Mouse (Mus musculus): ENCODE measurements around the gene Jmjd7. TPM values are rescaled to one million over a fixed set of nuclear protein-coding genes. Genes with fewer than 3 reads are reported as not detected.

Jmjd7 gene
- polyA plus RNA-seq, 1 experiment from 2014 or later, result 13.5 TPM

DNA sequence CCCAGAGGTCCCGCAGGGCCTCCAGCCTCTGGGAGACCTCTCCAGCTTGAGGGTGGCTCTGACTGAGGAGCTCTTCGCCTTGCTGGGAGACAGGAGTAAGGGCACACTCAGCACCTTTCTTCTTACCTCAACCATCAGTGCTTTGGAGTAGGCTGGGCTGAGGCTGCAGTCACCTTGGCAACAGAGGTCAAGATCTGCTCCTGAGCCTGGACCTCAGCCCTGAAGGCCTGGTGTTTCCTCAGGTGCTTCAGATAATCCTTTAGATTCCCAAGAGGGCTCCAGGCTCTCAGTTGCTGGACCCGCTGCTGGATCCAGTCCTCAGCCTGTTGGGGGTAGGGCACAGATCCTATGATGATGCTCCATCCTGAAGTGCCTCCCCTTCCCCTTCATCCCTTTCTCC lies 32.2 kb downstream of the Jmjd7 start:
- Histone ChIP-seq H3K9me3 (ENCODE audit: control insufficient read depth, low read length) (no peaks in the 10 kb centered on the region), H3K9ac (ENCODE audit: low read depth, low read length) (no peak overlapping the region), H3K27me3 (replicated peaks; ENCODE audit: control insufficient read depth, insufficient read depth, low read length) (no peaks in the 10 kb centered on the region), H3K36me3 (ENCODE audit: control insufficient read depth, insufficient read depth, low read length) (no peaks in the 10 kb centered on the region), H3K27ac (ENCODE audit: low read depth, low read length) (no peak overlapping the region), H3K4me2 (no peak overlapping the region), H3K4me3 (ENCODE audit: low read depth, low read length) (no peak overlapping the region), H3K4me1 (replicated peaks; ENCODE audit: control insufficient read depth, insufficient read depth, low read length) (no peaks in the 10 kb centered on the region)
- no peak for DNase-seq (ENCODE audit: low spot score)
- no peak for ATAC-seq (replicated peaks; ENCODE audit: low FRiP score)
- 77% methylated on average over 3 of the region's 3 CpGs for WGBS

DNA sequence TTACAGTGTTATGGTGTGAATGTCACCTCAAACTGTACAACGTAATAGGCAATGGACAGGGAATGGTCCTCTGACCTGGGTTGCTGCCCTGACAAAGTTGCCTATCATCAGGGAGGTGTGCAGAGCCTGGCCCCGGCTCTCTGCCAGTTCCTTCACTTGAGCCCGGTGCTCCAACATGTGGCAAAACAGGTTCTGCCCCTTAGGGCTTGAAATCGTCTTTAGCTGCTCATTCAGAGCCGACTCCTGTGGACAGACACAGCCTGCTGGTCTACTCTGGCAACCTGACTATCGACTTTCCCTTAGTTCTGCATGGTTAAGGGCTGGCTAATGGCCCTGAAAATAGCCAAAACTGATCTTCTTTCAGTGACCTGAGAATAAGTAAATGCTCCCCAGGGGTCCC lies 32.9 kb downstream of the Jmjd7 start:
- Histone ChIP-seq H3K9me3 (ENCODE audit: control insufficient read depth, low read length) (no peaks in the 10 kb centered on the region), H3K4me2 (no peak overlapping the region), H3K4me1 (replicated peaks; ENCODE audit: control insufficient read depth, insufficient read depth, low read length) (no peaks in the 10 kb centered on the region), H3K27ac (ENCODE audit: low read depth, low read length) (no peak overlapping the region), H3K36me3 (ENCODE audit: control insufficient read depth, insufficient read depth, low read length) (no peaks in the 10 kb centered on the region), H3K27me3 (replicated peaks; ENCODE audit: control insufficient read depth, insufficient read depth, low read length) (no peaks in the 10 kb centered on the region), H3K9ac (ENCODE audit: low read depth, low read length) (no peak overlapping the region), H3K4me3 (ENCODE audit: low read depth, low read length) (no peak overlapping the region)
- 59% methylated on average over 6 of the region's 6 CpGs for WGBS
- ATAC-seq (replicated peaks; ENCODE audit: low FRiP score) (no peak), DNase-seq (ENCODE audit: low spot score) (no peak)

DNA sequence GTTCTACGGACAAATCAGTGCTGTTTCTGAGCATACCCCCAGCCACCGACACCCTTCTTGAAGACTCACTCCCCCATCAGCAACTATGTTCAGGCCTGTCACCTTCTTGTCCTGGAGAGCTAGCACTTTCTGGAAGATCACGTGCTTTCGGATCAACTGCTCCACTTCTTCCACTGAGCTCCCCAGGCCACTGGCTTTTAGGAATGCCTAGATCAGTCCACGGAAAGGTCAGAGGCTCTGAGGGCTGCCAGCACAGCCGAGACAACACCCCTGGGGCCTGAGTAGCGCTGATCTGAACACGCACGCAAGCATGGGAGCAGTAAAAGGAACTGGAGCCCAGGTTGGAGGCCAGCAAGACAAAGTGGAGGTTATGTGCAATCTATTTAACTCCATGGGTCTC lies 33.4 kb downstream of the Jmjd7 start:
- H3K27me3 ChIP-seq (replicated peaks; ENCODE audit: control insufficient read depth, insufficient read depth, low read length), result no peaks in the 10 kb centered on the region
- no peaks in the 10 kb centered on the region for H3K4me1 ChIP-seq (replicated peaks; ENCODE audit: control insufficient read depth, insufficient read depth, low read length)
- ATAC-seq (replicated peaks; ENCODE audit: low FRiP score) (no peak), DNase-seq (ENCODE audit: low spot score) (no peak)
- no peaks in the 10 kb centered on the region for H3K36me3 ChIP-seq (ENCODE audit: control insufficient read depth, insufficient read depth, low read length)
- WGBS, result 79% methylated on average over 9 of the region's 9 CpGs
- no peak overlapping the region for H3K4me2 ChIP-seq
- H3K4me3 ChIP-seq (ENCODE audit: low read depth, low read length), result no peak overlapping the region
- H3K9me3 ChIP-seq (ENCODE audit: control insufficient read depth, low read length), result no peaks in the 10 kb centered on the region
- no peak overlapping the region for H3K27ac ChIP-seq (ENCODE audit: low read depth, low read length)
- no peak overlapping the region for H3K9ac ChIP-seq (ENCODE audit: low read depth, low read length)

DNA sequence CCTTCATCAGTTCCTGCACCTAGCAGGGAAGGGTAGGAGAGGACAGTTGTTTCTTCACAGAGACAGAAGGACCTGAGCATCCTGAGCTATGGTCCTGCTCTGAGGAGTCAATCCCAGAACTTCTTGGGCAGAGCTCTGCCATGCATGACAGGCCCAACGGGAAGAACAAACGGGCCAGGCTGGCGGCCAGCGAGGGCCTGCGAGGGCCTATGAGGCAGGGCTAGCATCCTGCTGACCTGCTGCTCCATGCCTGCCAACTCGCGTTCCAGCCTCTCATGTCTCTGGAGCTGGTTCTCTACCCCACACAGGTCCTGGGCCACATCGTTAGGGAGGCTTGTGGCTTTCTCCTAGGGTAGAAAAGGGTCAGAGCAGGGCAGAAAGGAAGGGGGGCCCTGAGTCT lies 35.0 kb downstream of the Jmjd7 start:
- no peaks in the 10 kb centered on the region for H3K4me1 ChIP-seq (replicated peaks; ENCODE audit: control insufficient read depth, insufficient read depth, low read length)
- ATAC-seq (replicated peaks; ENCODE audit: low FRiP score), result no peak
- no peak for DNase-seq (ENCODE audit: low spot score)
- 0 out of 2 replicates have a peak, but pooled peaks cover 2% of the 10 kb centered on the region for H3K27me3 ChIP-seq (replicated peaks; ENCODE audit: control insufficient read depth, insufficient read depth, low read length)
- no peak overlapping the region for H3K4me2 ChIP-seq
- no peak overlapping the region for H3K4me3 ChIP-seq (ENCODE audit: low read depth, low read length)
- no peaks in the 10 kb centered on the region for H3K9me3 ChIP-seq (ENCODE audit: control insufficient read depth, low read length)
- H3K36me3 ChIP-seq (ENCODE audit: control insufficient read depth, insufficient read depth, low read length), result no peaks in the 10 kb centered on the region
- 83% methylated on average over 8 of the region's 8 CpGs for WGBS
- H3K9ac ChIP-seq (ENCODE audit: low read depth, low read length), result no peak overlapping the region
- no peak overlapping the region for H3K27ac ChIP-seq (ENCODE audit: low read depth, low read length)

DNA sequence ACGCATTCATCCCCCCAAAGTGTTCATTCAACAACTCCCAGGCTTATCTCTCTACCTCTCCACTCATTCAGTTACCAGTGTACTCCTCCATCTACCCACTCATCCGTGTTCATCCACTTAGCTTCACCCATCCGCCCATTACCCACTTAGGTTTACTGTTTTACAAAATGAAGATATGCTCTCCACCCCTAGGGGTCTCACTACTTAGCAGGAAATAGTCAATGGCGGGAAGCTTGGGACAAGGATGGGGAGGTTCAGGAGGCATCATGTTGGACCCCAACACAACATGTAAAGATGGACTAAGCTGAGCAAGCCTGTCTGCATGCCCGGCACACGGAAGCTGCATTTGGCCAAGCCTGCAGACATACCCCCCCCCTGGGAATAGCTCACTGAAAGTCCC lies 37.4 kb downstream of the Jmjd7 start:
- no peak overlapping the region for H3K27ac ChIP-seq (ENCODE audit: low read depth, low read length)
- no peak for DNase-seq (ENCODE audit: low spot score)
- 0 out of 2 replicates have a peak, but pooled peaks cover 2% of the 10 kb centered on the region for H3K27me3 ChIP-seq (replicated peaks; ENCODE audit: control insufficient read depth, insufficient read depth, low read length)
- WGBS, result 76% methylated on average over 6 of the region's 6 CpGs
- no peak overlapping the region for H3K4me2 ChIP-seq
- H3K4me1 ChIP-seq (replicated peaks; ENCODE audit: control insufficient read depth, insufficient read depth, low read length), result no peaks in the 10 kb centered on the region
- no peak overlapping the region for H3K4me3 ChIP-seq (ENCODE audit: low read depth, low read length)
- no peaks in the 10 kb centered on the region for H3K36me3 ChIP-seq (ENCODE audit: control insufficient read depth, insufficient read depth, low read length)
- no peak for ATAC-seq (replicated peaks; ENCODE audit: low FRiP score)
- H3K9ac ChIP-seq (ENCODE audit: low read depth, low read length), result no peak overlapping the region
- no peaks in the 10 kb centered on the region for H3K9me3 ChIP-seq (ENCODE audit: control insufficient read depth, low read length)

DNA sequence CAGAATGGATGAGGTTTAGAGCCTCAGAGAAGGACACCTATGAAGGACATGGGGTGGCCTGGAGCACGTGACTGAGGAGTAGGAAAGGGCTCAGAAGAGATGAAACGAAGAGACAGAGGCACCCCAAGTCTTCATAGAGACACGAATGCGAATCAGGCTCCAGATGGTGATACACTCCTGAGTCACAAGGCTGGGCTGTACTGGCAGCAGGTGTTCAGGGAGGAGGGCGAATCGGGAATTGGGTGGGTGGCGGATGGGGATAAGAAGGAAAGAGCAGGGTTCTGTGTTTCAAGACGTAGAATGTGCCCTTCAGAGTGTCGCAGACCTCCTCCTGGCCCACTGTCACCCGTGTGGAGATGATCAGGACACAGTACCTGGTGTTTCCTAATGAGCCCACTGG lies 38.0 kb downstream of the Jmjd7 start:
- Histone ChIP-seq H3K9me3 (ENCODE audit: control insufficient read depth, low read length) (no peaks in the 10 kb centered on the region), H3K9ac (ENCODE audit: low read depth, low read length) (no peak overlapping the region), H3K4me3 (ENCODE audit: low read depth, low read length) (no peak overlapping the region), H3K4me2 (no peak overlapping the region), H3K27me3 (replicated peaks; ENCODE audit: control insufficient read depth, insufficient read depth, low read length) (0 out of 2 replicates have a peak, but pooled peaks cover 2% of the 10 kb centered on the region), H3K27ac (ENCODE audit: low read depth, low read length) (no peak overlapping the region), H3K36me3 (ENCODE audit: control insufficient read depth, insufficient read depth, low read length) (no peaks in the 10 kb centered on the region), H3K4me1 (replicated peaks; ENCODE audit: control insufficient read depth, insufficient read depth, low read length) (no peaks in the 10 kb centered on the region)
- no peak for ATAC-seq (replicated peaks; ENCODE audit: low FRiP score)
- WGBS, result 84% methylated on average over 10 of the region's 10 CpGs
- DNase-seq (ENCODE audit: low spot score), result no peak

DNA sequence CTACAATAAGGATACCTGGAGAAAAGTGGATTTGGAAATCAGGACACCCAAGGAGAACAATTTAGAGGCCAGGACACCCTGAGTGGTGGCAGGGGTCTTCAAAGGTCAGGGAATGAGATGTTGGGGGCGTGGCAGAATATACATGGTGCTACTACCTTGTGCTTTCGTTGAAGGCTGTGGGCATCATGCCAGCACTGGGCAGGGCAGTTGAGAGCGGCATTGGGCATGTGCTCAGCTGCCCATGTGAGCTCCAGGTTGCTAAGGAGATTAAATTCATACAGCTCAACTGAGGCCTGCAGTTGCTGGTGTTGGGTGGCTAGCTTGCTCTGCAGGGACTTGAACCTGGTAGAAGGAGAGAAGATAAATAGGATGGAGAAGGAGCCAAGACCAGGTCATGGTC lies 38.9 kb downstream of the Jmjd7 start:
- H3K27me3 ChIP-seq (replicated peaks; ENCODE audit: control insufficient read depth, insufficient read depth, low read length), result 0 out of 2 replicates have a peak, but pooled peaks cover 2% of the 10 kb centered on the region
- 80% methylated on average over 3 of the region's 3 CpGs for WGBS
- H3K4me2 ChIP-seq, result no peak overlapping the region
- DNase-seq (ENCODE audit: low spot score) (no peak), ATAC-seq (replicated peaks; ENCODE audit: low FRiP score) (no peak)
- no peaks in the 10 kb centered on the region for H3K36me3 ChIP-seq (ENCODE audit: control insufficient read depth, insufficient read depth, low read length)
- no peaks in the 10 kb centered on the region for H3K9me3 ChIP-seq (ENCODE audit: control insufficient read depth, low read length)
- no peaks in the 10 kb centered on the region for H3K4me1 ChIP-seq (replicated peaks; ENCODE audit: control insufficient read depth, insufficient read depth, low read length)
- no peak overlapping the region for H3K4me3 ChIP-seq (ENCODE audit: low read depth, low read length)
- H3K27ac ChIP-seq (ENCODE audit: low read depth, low read length), result no peak overlapping the region
- H3K9ac ChIP-seq (ENCODE audit: low read depth, low read length), result no peak overlapping the region

DNA sequence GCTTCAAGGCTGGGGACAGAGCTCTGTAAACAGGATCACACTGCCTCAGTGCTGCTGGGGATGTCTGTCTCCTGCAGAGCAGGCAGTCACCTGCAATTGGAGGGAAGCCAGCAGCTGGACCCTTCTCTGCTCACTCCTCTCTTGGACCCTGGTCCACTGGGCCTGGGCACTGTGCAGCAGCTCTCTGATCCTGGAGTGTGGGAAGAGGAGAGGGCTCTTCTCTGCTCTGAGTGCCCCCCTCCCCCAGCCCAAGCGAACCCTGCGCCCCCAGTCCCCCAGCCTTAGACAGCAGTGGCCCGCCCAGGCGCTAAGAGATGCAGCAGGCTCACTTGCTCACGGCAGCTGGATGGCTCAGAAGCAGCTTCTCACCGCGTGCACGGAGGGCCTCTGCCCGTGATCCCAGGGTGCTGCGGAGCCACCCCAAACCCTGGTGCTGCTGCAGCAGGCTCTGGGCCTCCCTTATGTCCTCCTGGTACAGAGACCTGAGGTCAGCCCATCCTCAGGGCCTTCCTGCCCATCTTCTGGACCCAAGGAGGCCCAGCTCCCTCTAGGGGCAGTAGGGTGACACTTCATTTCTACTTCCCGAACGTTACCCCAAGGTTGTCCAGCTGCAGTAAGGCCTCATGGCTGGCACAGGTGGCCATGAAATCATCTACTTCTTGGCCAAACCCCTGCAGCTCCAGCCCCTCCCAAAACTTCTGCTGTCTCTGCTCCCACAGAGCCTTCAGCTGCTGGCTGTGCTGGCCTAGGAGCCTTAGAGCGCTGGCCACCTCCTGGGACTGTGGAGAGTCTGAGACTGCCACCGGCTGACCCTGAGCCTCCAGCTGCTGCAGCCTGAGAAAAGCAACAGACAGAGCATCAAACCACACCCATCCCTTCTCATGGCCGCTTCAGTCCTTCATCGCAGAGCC lies 41.5 kb downstream of the Jmjd7 start:
- DNase-seq (ENCODE audit: low spot score) (no peak), ATAC-seq (replicated peaks; ENCODE audit: low FRiP score) (no peak)
- Histone ChIP-seq H3K4me2 (no peak overlapping the region), H3K27ac (ENCODE audit: low read depth, low read length) (no peak overlapping the region), H3K27me3 (replicated peaks; ENCODE audit: control insufficient read depth, insufficient read depth, low read length) (0 out of 2 replicates have a peak, but pooled peaks cover 2% of the 10 kb centered on the region), H3K9ac (ENCODE audit: low read depth, low read length) (no peak overlapping the region), H3K4me1 (replicated peaks; ENCODE audit: control insufficient read depth, insufficient read depth, low read length) (no peaks in the 10 kb centered on the region), H3K9me3 (ENCODE audit: control insufficient read depth, low read length) (no peaks in the 10 kb centered on the region), H3K36me3 (ENCODE audit: control insufficient read depth, insufficient read depth, low read length) (no peaks in the 10 kb centered on the region), H3K4me3 (ENCODE audit: low read depth, low read length) (no peak overlapping the region)
- 42% methylated on average over 16 of the region's 16 CpGs for WGBS

DNA sequence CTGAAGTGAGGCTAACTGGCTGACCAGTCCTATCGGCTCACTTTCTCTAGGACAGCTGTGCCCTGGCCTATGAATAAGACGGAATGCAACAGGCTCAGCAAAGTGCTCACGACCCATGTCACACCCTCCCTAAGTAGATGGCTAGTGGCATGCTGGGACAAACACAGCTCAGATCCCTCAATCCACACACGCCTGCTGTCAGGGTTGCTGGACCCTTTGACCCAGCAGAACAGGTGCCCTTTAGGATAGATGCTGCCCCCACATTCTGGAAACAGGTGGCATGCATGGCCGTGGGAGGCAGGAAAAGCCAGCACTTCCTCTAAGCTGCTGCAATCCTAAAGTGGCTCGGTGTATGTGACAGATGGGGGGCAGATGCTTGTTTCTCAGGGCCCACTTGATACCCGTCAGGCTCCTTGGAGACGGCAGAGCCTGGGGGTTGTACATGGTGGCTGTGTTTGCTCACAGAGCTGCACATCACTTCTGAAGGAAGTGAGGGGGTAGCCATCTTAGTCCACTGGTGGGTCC lies 42.2 kb downstream of the Jmjd7 start:
- H3K36me3 ChIP-seq (ENCODE audit: control insufficient read depth, insufficient read depth, low read length), result no peaks in the 10 kb centered on the region
- H3K27ac ChIP-seq (ENCODE audit: low read depth, low read length), result no peak overlapping the region
- H3K27me3 ChIP-seq (replicated peaks; ENCODE audit: control insufficient read depth, insufficient read depth, low read length), result peaks cover 2% of the 10 kb centered on the region; the same call in 1 of the 2 replicates
- H3K4me1 ChIP-seq (replicated peaks; ENCODE audit: control insufficient read depth, insufficient read depth, low read length), result no peaks in the 10 kb centered on the region
- no peak overlapping the region for H3K4me3 ChIP-seq (ENCODE audit: low read depth, low read length)
- 75% methylated on average over 8 of the region's 8 CpGs for WGBS
- no peaks in the 10 kb centered on the region for H3K9me3 ChIP-seq (ENCODE audit: control insufficient read depth, low read length)
- DNase-seq (ENCODE audit: low spot score) (no peak), ATAC-seq (replicated peaks; ENCODE audit: low FRiP score) (no peak)
- no peak overlapping the region for H3K4me2 ChIP-seq
- no peak overlapping the region for H3K9ac ChIP-seq (ENCODE audit: low read depth, low read length)
